ENCODE assay signal across 11 mouse cellular contexts in genomic region chr9:63816540-63816939, GRCm38 (mm10). TPM values are rescaled to one million over a fixed set of nuclear protein-coding genes. Genes with fewer than 3 reads are reported as not detected.
DNase-seq lines count a peak whose midpoint lies in the region; ATAC-seq and TF ChIP-seq lines count a peak whose summit lies in the region.
"Had no signal": no experiment of that assay in that cellular context is flagged by ENCODE, and none has a peak within 500 bp of the region (broad histone marks: within the 10 kb centered on the region; RNA-seq: fewer than 3 reads in every experiment).

No protein-coding gene starts in this region.

- TF ChIP-seq POLR2A in liver, adult 2 months (IDR thresholded peaks at IDR 0.05; ENCODE audit: extremely low read depth, insufficient read depth, low read length): no peak

- no peak overlapping the region for H3K4me3 ChIP-seq in liver, adult 2 months (ENCODE audit: insufficient read depth, low read depth, low read length)
- H3K4me3 ChIP-seq in liver, embryonic 11.5 days (ENCODE audit: low read depth, low read length): no peak overlapping the region
- H3K4me3 ChIP-seq: forebrain, embryonic 13.5 days; heart, embryonic 15.5 days had no signal

- WGBS in liver, adult 2 months: 58% methylated on average over 2 of the region's 2 CpGs
- WGBS in liver, embryonic 11.5 days: 46% methylated on average over 2 of the region's 2 CpGs

- H3K27ac ChIP-seq in liver, adult 2 months (replicated peaks; ENCODE audit: insufficient read depth, low read depth, low read length): no peak overlapping the region
- H3K27ac ChIP-seq in liver, embryonic 11.5 days (ENCODE audit: low read depth, low read length): no peak overlapping the region
- H3K27ac ChIP-seq: forebrain, embryonic 13.5 days; heart, embryonic 15.5 days; macrophage had no signal

- H3K9me3 ChIP-seq in liver, embryonic 11.5 days (ENCODE audit: control insufficient read depth, low read length): no peaks in the 10 kb centered on the region
- H3K9me3 ChIP-seq: heart, embryonic 15.5 days had no signal

- H3K9ac ChIP-seq in liver, adult 2 months (ENCODE audit: low read depth, low read length): no peak overlapping the region
- H3K9ac ChIP-seq in liver, embryonic 11.5 days (ENCODE audit: low read depth, low read length): no peak overlapping the region
- H3K9ac ChIP-seq: forebrain, embryonic 13.5 days; heart, embryonic 15.5 days had no signal

- peak; percentile 57 for DNase-seq in CD4-positive, CD25-positive, alpha-beta regulatory T cell, adult 2 months (ENCODE audit: low read depth, low spot score)
- DNase-seq in liver, adult 2 months (ENCODE audit: extremely low read depth, low read depth, low spot score): no peak
- DNase-seq in liver, embryonic 11.5 days (ENCODE audit: low spot score): no peak
- peak; percentile 19 for DNase-seq in c-Kit-positive CD71-positive TER-119-negative erythroid progenitor cells, embryonic 14.5 days (ENCODE audit: low read depth)
- peak; percentile 51 for DNase-seq in testis, postnatal 14 days (ENCODE audit: low spot score)
- DNase-seq in cerebellum, adult 9-10 months: no peak

- no peaks in the 10 kb centered on the region for H3K36me3 ChIP-seq in liver, adult 2 months (ENCODE audit: control insufficient read depth, insufficient read depth, low read length)
- no peaks in the 10 kb centered on the region for H3K36me3 ChIP-seq in liver, embryonic 11.5 days (ENCODE audit: control insufficient read depth, insufficient read depth, low read length)
- H3K36me3 ChIP-seq: heart, embryonic 15.5 days had no signal

- H3K4me2 ChIP-seq in liver, embryonic 11.5 days: no peak overlapping the region
- H3K4me2 ChIP-seq: forebrain, embryonic 13.5 days; heart, embryonic 15.5 days had no signal

- H3K79me2 ChIP-seq in liver, adult 2 months (ENCODE audit: control insufficient read depth, insufficient read depth, low read length): no peaks in the 10 kb centered on the region

- H3K27me3 ChIP-seq in liver, adult 2 months (ENCODE audit: control insufficient read depth, insufficient read depth, low read length): no peaks in the 10 kb centered on the region
- no peaks in the 10 kb centered on the region for H3K27me3 ChIP-seq in liver, embryonic 11.5 days (replicated peaks; ENCODE audit: control insufficient read depth, insufficient read depth, low read length)
- H3K27me3 ChIP-seq: forebrain, embryonic 13.5 days; heart, embryonic 15.5 days had no signal

- peak; percentile 69 for TF ChIP-seq CTCF in liver, adult 2 months (IDR thresholded peaks at IDR 0.05; ENCODE audit: low read depth, low read length)

- ATAC-seq in CD4-positive, CD25-positive, alpha-beta regulatory T cell, adult 4 months: no peak
- no peak for ATAC-seq in liver, embryonic 11.5 days (replicated peaks; ENCODE audit: low FRiP score)
- ATAC-seq in cerebellum, adult (ENCODE audit: insufficient number of reproducible peaks, low FRiP score, low TSS enrichment): no peak
- ATAC-seq: forebrain, embryonic 13.5 days had no signal

- no peaks in the 10 kb centered on the region for H3K4me1 ChIP-seq in liver, adult 2 months (ENCODE audit: control insufficient read depth, insufficient read depth, low read length)
- H3K4me1 ChIP-seq in liver, embryonic 11.5 days (replicated peaks; ENCODE audit: control insufficient read depth, insufficient read depth, low read length): no peaks in the 10 kb centered on the region
- H3K4me1 ChIP-seq: heart, embryonic 15.5 days had no signal

RNA-seq across cellular contexts. Expression of gene Smad3, which starts 58.7 kb away (rescaled TPM):
- polyA plus RNA-seq in CD4-positive, CD25-positive, alpha-beta regulatory T cell, adult 4 months (2017; shearing (Covaris generic)): 10 to 100 TPM; 15.6 to 36.9 TPM
- total RNA-seq in liver, adult 2 months (2014; rRNA removed): 5.7 and 8.1 TPM in 2 replicates
- polyA plus RNA-seq in liver, adult 2 months (2012; rRNA removed): 7.8 and 8.9 TPM in 2 replicates
- 7.2 and 7.3 TPM in 2 replicates for polyA plus RNA-seq in liver, embryonic 11.5 days (2014; fragmentation: Nextera tagmentation; extraction: Ambion mirVana)

Comparison
In these comparisons a context has a peak if more than half of its experiments do, and no peak if none do; other contexts are left out.
1. DNase-seq: peak in CD4-positive, CD25-positive, alpha-beta regulatory T cell, adult 2 months (single experiment), c-Kit-positive CD71-positive TER-119-negative erythroid progenitor cells, embryonic 14.5 days (single experiment) and testis, postnatal 14 days (single experiment); none in liver, adult 2 months (single experiment), liver, embryonic 11.5 days (single experiment) and cerebellum, adult 9-10 months (single experiment).